In the genomic region with DNA sequence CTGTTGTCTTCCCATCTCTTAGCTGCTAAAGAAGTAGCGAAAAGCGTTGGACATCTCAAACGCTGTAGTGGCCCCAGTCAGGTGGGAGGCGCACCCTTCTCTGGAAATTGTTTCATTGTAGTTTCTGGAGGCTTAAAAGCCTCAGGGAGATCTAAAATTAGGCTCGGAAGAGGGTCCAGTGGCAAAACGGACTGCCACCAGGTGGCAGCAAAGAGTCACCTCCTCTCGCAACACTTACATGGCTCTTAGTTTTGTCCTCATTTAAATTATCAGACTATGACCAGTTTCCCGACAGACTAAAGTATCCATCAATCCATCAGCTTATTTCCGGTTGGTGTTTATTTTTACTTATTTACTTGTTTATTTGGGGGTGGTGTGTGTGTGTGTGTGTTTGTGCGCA, we compare ENCODE assay signal across 8 mouse cellular contexts.
DNase-seq lines count a peak whose midpoint lies in the region; ATAC-seq lines count a peak whose summit lies in the region.

No protein-coding gene starts in this region.

- peak; percentile 32 to 59 for DNase-seq in heart, postnatal 36 days
- DNase-seq in heart, adult 8-10 months (ENCODE audit: low spot score) = no peak
- DNase-seq in adrenal gland, adult 8-10 months = peak; percentile 11
- peak; percentile 81 for DNase-seq in embryo, embryonic 10.5 days (ENCODE audit: low spot score)
- DNase-seq in hindbrain, embryonic 14.5 days (ENCODE audit: low spot score) = peak; percentile 74
- DNase-seq in left cerebral cortex, adult 18-20 months (ENCODE audit: low spot score in 2 of 2) = peak; percentile 71 to 77
- DNase-seq in thymus, postnatal 14 days = peak; percentile 12

- H3K36me3 ChIP-seq in hindbrain, embryonic 14.5 days (replicated peaks; ENCODE audit: control insufficient read depth, insufficient read depth) = no peaks in the 10 kb centered on the region
- H3K36me3 ChIP-seq in midbrain, embryonic 13.5 days = no peaks in the 10 kb centered on the region

- H3K4me1 ChIP-seq in hindbrain, embryonic 14.5 days (replicated peaks; ENCODE audit: control insufficient read depth, insufficient read depth, low read length) = 0 out of 2 replicates have a peak, but pooled peaks cover 6% of the 10 kb centered on the region
- no peaks in the 10 kb centered on the region for H3K4me1 ChIP-seq in midbrain, embryonic 13.5 days (replicated peaks)

- no peak overlapping the region for H3K4me3 ChIP-seq in hindbrain, embryonic 14.5 days (replicated peaks; ENCODE audit: low read length)
- no peak overlapping the region for H3K4me3 ChIP-seq in midbrain, embryonic 13.5 days (replicated peaks)

- H3K4me2 ChIP-seq in hindbrain, embryonic 14.5 days (replicated peaks) = no peak overlapping the region
- H3K4me2 ChIP-seq in midbrain, embryonic 13.5 days (replicated peaks) = no peak overlapping the region

- intact Hi-C loops in heart, postnatal 36 days (cut with DNase I) = loop anchor here (1.0 kb wide), 1 partner anchor 262 kb away; no protein-coding TSS in a partner anchor

- 29% methylated on average over 10 of the region's 10 CpGs for WGBS in hindbrain, embryonic 14.5 days
- 26% methylated on average over 10 of the region's 10 CpGs for WGBS in midbrain, embryonic 13.5 days

- no peaks in the 10 kb centered on the region for H3K9me3 ChIP-seq in hindbrain, embryonic 14.5 days (ENCODE audit: control insufficient read depth, low read length)
- no peaks in the 10 kb centered on the region for H3K9me3 ChIP-seq in midbrain, embryonic 13.5 days

- no peak overlapping the region for H3K27ac ChIP-seq in hindbrain, embryonic 14.5 days
- no peak overlapping the region for H3K27ac ChIP-seq in midbrain, embryonic 13.5 days

- no peak for ATAC-seq in hindbrain, embryonic 14.5 days (ENCODE audit: low FRiP score)
- peak; percentile 77; the same call in 1 of the 2 replicates for ATAC-seq in midbrain, embryonic 13.5 days

- no peaks in the 10 kb centered on the region for H3K27me3 ChIP-seq in hindbrain, embryonic 14.5 days (ENCODE audit: control insufficient read depth, insufficient read depth, low read length)
- no peaks in the 10 kb centered on the region for H3K27me3 ChIP-seq in midbrain, embryonic 13.5 days

- no peak overlapping the region for H3K9ac ChIP-seq in hindbrain, embryonic 14.5 days
- no peak overlapping the region for H3K9ac ChIP-seq in midbrain, embryonic 13.5 days (replicated peaks)
